Comparison of ENCODE assay signal across 14 mouse cellular contexts in genomic region chr11:55397441-55397840, GRCm38 (mm10). TPM values are rescaled to one million over a fixed set of nuclear protein-coding genes. Genes with fewer than 3 reads are reported as not detected.
DNase-seq lines count a peak whose midpoint lies in the region; ATAC-seq and TF ChIP-seq lines count a peak whose summit lies in the region.
"Had no signal": no experiment of that assay in that cellular context is flagged by ENCODE, and none has a peak within 500 bp of the region (broad histone marks: within the 10 kb centered on the region; RNA-seq: fewer than 3 reads in every experiment).

No protein-coding gene starts in this region.

- TF ChIP-seq CTCF in hindbrain, postnatal 0 days (IDR thresholded peaks at IDR 0.05; ENCODE audit: low read depth) = no peak

- 78% methylated on average over 9 of the region's 9 CpGs for WGBS in hindbrain, postnatal 0 days
- 93% methylated on average over 9 of the region's 9 CpGs for WGBS in hindbrain, embryonic 11.5 days
- WGBS in midbrain, embryonic 11.5 days = 89% methylated on average over 9 of the region's 9 CpGs
- WGBS in midbrain, embryonic 10.5 days = 93% methylated on average over 9 of the region's 9 CpGs
- 78% methylated on average over 9 of the region's 9 CpGs for WGBS in heart, embryonic 13.5 days
- WGBS in stomach, embryonic 16.5 days = 77% methylated on average over 9 of the region's 9 CpGs

- no peaks in the 10 kb centered on the region for H3K9me3 ChIP-seq in hindbrain, postnatal 0 days (ENCODE audit: low read length)
- H3K9me3 ChIP-seq in hindbrain, embryonic 11.5 days (ENCODE audit: control insufficient read depth, low read length) = no peaks in the 10 kb centered on the region
- H3K9me3 ChIP-seq in midbrain, embryonic 11.5 days (ENCODE audit: control insufficient read depth, low read length) = no peaks in the 10 kb centered on the region
- H3K9me3 ChIP-seq in midbrain, embryonic 10.5 days (replicated peaks) = no peaks in the 10 kb centered on the region
- H3K9me3 ChIP-seq in heart, embryonic 13.5 days = no peaks in the 10 kb centered on the region
- no peaks in the 10 kb centered on the region for H3K9me3 ChIP-seq in stomach, embryonic 16.5 days (replicated peaks; ENCODE audit: control insufficient read depth, low read length)
- H3K9me3 ChIP-seq: embryonic facial prominence, embryonic 15.5 days had no signal

- no peak overlapping the region for H3K4me2 ChIP-seq in hindbrain, postnatal 0 days (ENCODE audit: low read depth, low read length)
- no peak overlapping the region for H3K4me2 ChIP-seq in hindbrain, embryonic 11.5 days (replicated peaks; ENCODE audit: low read depth, low read length)
- no peak overlapping the region for H3K4me2 ChIP-seq in midbrain, embryonic 11.5 days
- H3K4me2 ChIP-seq in heart, embryonic 13.5 days = no peak overlapping the region
- no peak overlapping the region for H3K4me2 ChIP-seq in stomach, embryonic 16.5 days (ENCODE audit: low read depth, low read length)
- H3K4me2 ChIP-seq: embryonic facial prominence, embryonic 15.5 days had no signal

- DNase-seq in hindbrain, postnatal 0 days (ENCODE audit: low spot score) = peak; percentile 39
- no peak for DNase-seq in hindbrain, embryonic 11.5 days (ENCODE audit: low spot score)
- DNase-seq in midbrain, embryonic 11.5 days (ENCODE audit: low spot score, missing footprints) = peak; percentile 57
- DNase-seq in midbrain, embryonic 10.5 days (ENCODE audit: low spot score) = no peak
- DNase-seq in frontal cortex, adult 2 months (ENCODE audit: extremely low spot score in 1 of 2, low spot score in 1 of 2) = no peak
- DNase-seq: cerebellum, adult 8-10 months; layer of hippocampus, postnatal 36 days; liver, postnatal 0 days; right cerebral cortex, postnatal 14 days; thymus, postnatal 14 days had no signal

- H3K4me3 ChIP-seq in hindbrain, postnatal 0 days (ENCODE audit: low read length) = no peak overlapping the region
- no peak overlapping the region for H3K4me3 ChIP-seq in hindbrain, embryonic 11.5 days (ENCODE audit: low read depth, low read length)
- H3K4me3 ChIP-seq in midbrain, embryonic 11.5 days (ENCODE audit: low read depth, low read length) = no peak overlapping the region
- no peak overlapping the region for H3K4me3 ChIP-seq in midbrain, embryonic 10.5 days
- no peak overlapping the region for H3K4me3 ChIP-seq in heart, embryonic 13.5 days
- no peak overlapping the region for H3K4me3 ChIP-seq in stomach, embryonic 16.5 days (replicated peaks; ENCODE audit: low read length)
- H3K4me3 ChIP-seq: embryonic facial prominence, embryonic 15.5 days had no signal

- no peak overlapping the region for H3K9ac ChIP-seq in hindbrain, postnatal 0 days (replicated peaks; ENCODE audit: low read length)
- H3K9ac ChIP-seq in hindbrain, embryonic 11.5 days (ENCODE audit: low read depth, low read length) = no peak overlapping the region
- no peak overlapping the region for H3K9ac ChIP-seq in midbrain, embryonic 11.5 days (ENCODE audit: low read length)
- H3K9ac ChIP-seq in heart, embryonic 13.5 days = 0 out of 2 replicates have a peak overlapping the region, but pooled peaks have one; percentile 40
- no peak overlapping the region for H3K9ac ChIP-seq in stomach, embryonic 16.5 days (ENCODE audit: low read length)
- H3K9ac ChIP-seq: embryonic facial prominence, embryonic 15.5 days; liver, postnatal 0 days had no signal

- no peaks in the 10 kb centered on the region for H3K4me1 ChIP-seq in hindbrain, postnatal 0 days (ENCODE audit: insufficient read depth, low read length)
- no peaks in the 10 kb centered on the region for H3K4me1 ChIP-seq in hindbrain, embryonic 11.5 days (replicated peaks; ENCODE audit: control insufficient read depth, insufficient read depth, low read length)
- no peaks in the 10 kb centered on the region for H3K4me1 ChIP-seq in midbrain, embryonic 11.5 days (ENCODE audit: control insufficient read depth, insufficient read depth, low read length)
- H3K4me1 ChIP-seq in midbrain, embryonic 10.5 days = peaks cover 3% of the 10 kb centered on the region; the same call in 1 of the 2 replicates
- H3K4me1 ChIP-seq in heart, embryonic 13.5 days = peaks cover 20% of the 10 kb centered on the region
- H3K4me1 ChIP-seq in stomach, embryonic 16.5 days (ENCODE audit: control insufficient read depth, insufficient read depth, low read length) = no peaks in the 10 kb centered on the region

- H3K27me3 ChIP-seq in hindbrain, postnatal 0 days (ENCODE audit: insufficient read depth, low read length) = no peaks in the 10 kb centered on the region
- H3K27me3 ChIP-seq in hindbrain, embryonic 11.5 days (ENCODE audit: control insufficient read depth, insufficient read depth, low read length) = no peaks in the 10 kb centered on the region
- no peaks in the 10 kb centered on the region for H3K27me3 ChIP-seq in midbrain, embryonic 11.5 days (ENCODE audit: control insufficient read depth, insufficient read depth, low read length)
- no peaks in the 10 kb centered on the region for H3K27me3 ChIP-seq in midbrain, embryonic 10.5 days (ENCODE audit: low read depth, poor library complexity, severe bottlenecking)
- H3K27me3 ChIP-seq in heart, embryonic 13.5 days (replicated peaks) = no peaks in the 10 kb centered on the region
- H3K27me3 ChIP-seq in stomach, embryonic 16.5 days (ENCODE audit: control insufficient read depth, insufficient read depth, low read length) = no peaks in the 10 kb centered on the region
- H3K27me3 ChIP-seq: embryonic facial prominence, embryonic 15.5 days had no signal

- H3K27ac ChIP-seq in hindbrain, postnatal 0 days = no peak overlapping the region
- no peak overlapping the region for H3K27ac ChIP-seq in hindbrain, embryonic 11.5 days (ENCODE audit: low read depth, low read length)
- no peak overlapping the region for H3K27ac ChIP-seq in midbrain, embryonic 11.5 days (ENCODE audit: low read depth, low read length)
- no peak overlapping the region for H3K27ac ChIP-seq in midbrain, embryonic 10.5 days (replicated peaks)
- peak overlapping the region; percentile 42 for H3K27ac ChIP-seq in heart, embryonic 13.5 days (replicated peaks)
- peak overlapping the region; percentile 9; the same call in 1 of the 2 replicates for H3K27ac ChIP-seq in stomach, embryonic 16.5 days (ENCODE audit: low read length)
- H3K27ac ChIP-seq: embryonic facial prominence, embryonic 15.5 days had no signal

- no peaks in the 10 kb centered on the region for H3K36me3 ChIP-seq in hindbrain, postnatal 0 days (ENCODE audit: insufficient read depth, low read length)
- 0 out of 2 replicates have a peak, but pooled peaks cover 3% of the 10 kb centered on the region for H3K36me3 ChIP-seq in hindbrain, embryonic 11.5 days (ENCODE audit: control insufficient read depth, insufficient read depth, low read length)
- H3K36me3 ChIP-seq in midbrain, embryonic 11.5 days (ENCODE audit: control insufficient read depth, insufficient read depth, low read length) = no peaks in the 10 kb centered on the region; the same call in 1 of the 2 replicates
- peaks cover 63% of the 10 kb centered on the region for H3K36me3 ChIP-seq in midbrain, embryonic 10.5 days
- peaks cover 81% of the 10 kb centered on the region for H3K36me3 ChIP-seq in heart, embryonic 13.5 days
- H3K36me3 ChIP-seq in stomach, embryonic 16.5 days (ENCODE audit: control insufficient read depth, insufficient read depth, low read length) = peaks cover 13% of the 10 kb centered on the region; the same call in 1 of the 2 replicates

- peak; percentile 61; the same call in 1 of the 2 replicates for ATAC-seq in hindbrain, postnatal 0 days
- no peak for ATAC-seq in hindbrain, embryonic 11.5 days (ENCODE audit: low FRiP score)
- no peak for ATAC-seq in midbrain, embryonic 11.5 days (ENCODE audit: low FRiP score)
- ATAC-seq in heart, embryonic 13.5 days (ENCODE audit: extremely low read depth, insufficient number of reproducible peaks, low FRiP score, low TSS enrichment) = no peak
- ATAC-seq in stomach, embryonic 16.5 days (ENCODE audit: insufficient read depth, low FRiP score) = no peak
- ATAC-seq in erythroblast, adult 5-6 weeks (replicated peaks; ENCODE audit: low FRiP score, poor library complexity, severe bottlenecking) = no peak
- ATAC-seq: liver, postnatal 0 days had no signal

RNA-seq across cellular contexts. Expression of gene Sparc, which starts 25.5 kb away (rescaled TPM):
- total RNA-seq in hindbrain, postnatal 0 days (2014; rRNA removed) = 303 and 356 TPM in 2 replicates
- 794 and 832 TPM in 2 replicates for polyA plus RNA-seq in hindbrain, postnatal 0 days (2015; fragmentation: Nextera tagmentation; extraction: Ambion mirVana)
- 528 and 573 TPM in 2 replicates for polyA plus RNA-seq in hindbrain, embryonic 11.5 days (2014; fragmentation: Nextera tagmentation; extraction: Ambion mirVana)
- polyA plus RNA-seq in midbrain, embryonic 11.5 days (2014; fragmentation: Nextera tagmentation; extraction: Ambion mirVana) = 411 and 428 TPM in 2 replicates
- 333 and 416 TPM in 2 replicates for polyA plus RNA-seq in midbrain, embryonic 10.5 days (2016; fragmentation: Nextera tagmentation; extraction: Ambion mirVana)
- polyA plus RNA-seq in heart, embryonic 13.5 days (2015; fragmentation: Nextera tagmentation; extraction: Ambion mirVana) = 1,654 and 1,741 TPM in 2 replicates
- polyA plus RNA-seq in stomach, embryonic 16.5 days (2015; fragmentation: Nextera tagmentation; extraction: Ambion mirVana) = 2,158 and 2,387 TPM in 2 replicates
- 433 and 435 TPM in 2 replicates for polyA plus RNA-seq in frontal cortex, adult 2 months (2012; rRNA removed)
- 1.7 TPM in 2 replicates for total RNA-seq in erythroblast, adult 5-6 weeks (2015; ENCODE audit: low replicate concordance)
- 0.85 and 0.98 TPM in 2 replicates for total RNA-seq in erythroblast, adult 5-6 weeks (2017; ENCODE audit: low replicate concordance)

Comparison
In these comparisons a context has a peak if more than half of its experiments do, and no peak if none do; other contexts are left out.
1. DNase-seq: peak in hindbrain, postnatal 0 days (single experiment) and midbrain, embryonic 11.5 days (single experiment); none in hindbrain, embryonic 11.5 days (single experiment), midbrain, embryonic 10.5 days (single experiment) and frontal cortex, adult 2 months (0 of 2).
2. H3K27ac ChIP-seq: peak in heart, embryonic 13.5 days (single experiment) and stomach, embryonic 16.5 days (single experiment); none in hindbrain, postnatal 0 days (single experiment), hindbrain, embryonic 11.5 days (single experiment), midbrain, embryonic 11.5 days (single experiment) and midbrain, embryonic 10.5 days (single experiment).